Mouse (Mus musculus) monocyte, adult 5-6 weeks (primary cell): ENCODE measurements around the gene Zcchc24. TPM values are rescaled to one million over a fixed set of nuclear protein-coding genes. Genes with fewer than 3 reads are reported as not detected.
A peak's percentile ranks its signal among the peaks of the same experiment; 100 is the strongest.

ENCODE experiments used
- ATAC-seq: fragments of 153-309, 156-312 bp; replicated peaks from 2 replicates; pipeline ENCODE4 v1.8.0; 2017; ENCODE audit warnings: mild to moderate bottlenecking; ENCODE audit not compliant: low TSS enrichment, insufficient number of reproducible peaks, severe bottlenecking, poor library complexity, low FRiP score
- total RNA-seq: library from RNA; stranded (forward); fragments of 200-1000, 200-491, 200-594 nt; gene quantifications from 3 replicates; pipeline ENCODE4 v1.2.3, GENCODE M21; 2017

Zcchc24 gene
- total RNA-seq, 1 experiment from 2014 or later = 10.5 TPM

- ATAC-seq = no peak
These were observed 66.9 kb downstream of the Zcchc24 start for GRCm38 (mm10) chr14:25701986-25702385.

- ATAC-seq = no peak
These were observed 72.5 kb downstream of the Zcchc24 start for GRCm38 (mm10) chr14:25696356-25696755.

GRCm38 (mm10) chr14:25695059-25695458 is 73.8 kb downstream of the Zcchc24 start:
- ATAC-seq = no peak

GRCm38 (mm10) chr14:25694569-25694897 is 74.3 kb downstream of the Zcchc24 start:
- no peak for ATAC-seq

GRCm38 (mm10) chr14:25693888-25694568 is 74.8 kb downstream of the Zcchc24 start, which contains the start of gene Ppif:
Gene Ppif, plus strand, starts transcription at chr14:25694154.
- ATAC-seq = peak; percentile 86

- ATAC-seq = no peak
These were observed 75.5 kb downstream of the Zcchc24 start for GRCm38 (mm10) chr14:25693271-25693887.

- no peak for ATAC-seq
These were observed 81.6 kb downstream of the Zcchc24 start for GRCm38 (mm10) chr14:25686983-25687901.

- ATAC-seq = no peak
These were observed 82.5 kb downstream of the Zcchc24 start for GRCm38 (mm10) chr14:25686216-25686945.

GRCm38 (mm10) chr14:25682020-25682419 is 86.8 kb downstream of the Zcchc24 start:
- no peak for ATAC-seq

- no peak for ATAC-seq
These were observed 89.2 kb downstream of the Zcchc24 start for GRCm38 (mm10) chr14:25679625-25680024.

- no peak for ATAC-seq
These were observed 101.3 kb downstream of the Zcchc24 start for GRCm38 (mm10) chr14:25667587-25667986.

- ATAC-seq = no peak
These were observed 102.0 kb downstream of the Zcchc24 start for GRCm38 (mm10) chr14:25666668-25667376.

GRCm38 (mm10) chr14:25665314-25665970 is 103.4 kb downstream of the Zcchc24 start:
- no peak for ATAC-seq

- no peak for ATAC-seq
These were observed 104.5 kb downstream of the Zcchc24 start for GRCm38 (mm10) chr14:25664310-25664695.

- ATAC-seq = no peak
These were observed 105.1 kb downstream of the Zcchc24 start for GRCm38 (mm10) chr14:25663649-25664309.
